Mouse (Mus musculus): ENCODE results near the gene Fam24a.

Fam24a gene

DNA sequence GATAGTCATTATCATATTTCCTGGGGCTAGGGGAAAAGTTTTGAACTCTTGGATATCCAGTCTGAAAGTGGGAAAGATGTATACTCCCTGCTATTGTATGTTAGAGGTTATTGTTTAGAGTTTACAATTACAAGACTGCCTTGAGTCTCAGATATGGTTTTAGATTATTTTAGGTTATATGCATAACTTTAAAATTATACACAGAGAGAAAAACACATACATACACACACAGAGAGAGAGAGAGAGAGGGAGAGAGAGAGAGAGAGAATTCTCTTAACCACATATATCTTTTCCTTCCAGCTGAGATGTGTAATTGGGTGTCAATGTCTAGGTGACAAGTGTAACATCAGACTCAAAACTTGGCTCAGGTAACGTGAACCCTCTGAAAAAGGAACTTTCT is at the start of gene Fam24a:
Fam24a (plus strand) TSS at position 301 of the 400 bp plus-strand sequence.
- no peak for DNase-seq (ENCODE audit: low spot score in 2 of 2)

DNA sequence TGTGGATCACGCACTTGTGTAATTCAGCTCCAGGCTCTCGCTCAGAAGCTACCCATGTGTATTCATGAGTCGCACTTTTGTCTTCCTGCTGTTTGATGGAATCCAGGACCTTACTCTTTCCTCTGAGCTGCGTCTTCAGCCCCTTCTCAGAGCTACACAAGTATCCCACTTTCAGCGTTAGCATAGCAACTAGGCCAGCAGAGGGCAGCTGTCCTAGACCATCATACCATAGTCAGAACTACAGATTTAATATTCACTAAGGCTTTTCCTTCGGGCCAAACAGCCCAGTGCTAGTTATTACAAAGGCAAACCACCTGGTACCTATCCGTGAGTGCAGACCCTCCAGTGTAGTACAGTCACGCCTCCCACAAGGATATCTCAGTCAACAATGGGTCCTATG is 36.5 kb upstream of the Fam24a start:
- no peak for DNase-seq (ENCODE audit: low spot score in 2 of 2)

DNA sequence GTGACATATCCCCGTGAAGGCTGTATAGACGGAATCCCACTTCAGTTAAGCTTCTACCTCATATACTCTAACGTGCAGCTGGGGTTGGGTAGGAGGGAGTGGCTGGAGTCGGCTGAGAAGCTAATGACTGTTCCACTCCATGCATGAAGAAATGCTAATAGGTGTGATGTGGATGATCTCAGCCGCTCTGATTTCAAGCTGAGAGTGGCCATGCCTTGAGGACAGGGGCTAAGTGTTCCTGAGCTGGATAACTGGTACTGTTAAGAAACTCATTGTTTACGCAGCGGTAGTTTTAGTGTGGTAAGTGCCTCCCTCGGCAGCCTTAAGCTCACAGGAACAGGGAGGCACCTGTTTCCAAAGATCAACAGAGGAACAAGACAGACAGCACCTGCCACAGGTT is 30.3 kb upstream of the Fam24a start:
- DNase-seq (ENCODE audit: low spot score in 2 of 2): no peak

DNA sequence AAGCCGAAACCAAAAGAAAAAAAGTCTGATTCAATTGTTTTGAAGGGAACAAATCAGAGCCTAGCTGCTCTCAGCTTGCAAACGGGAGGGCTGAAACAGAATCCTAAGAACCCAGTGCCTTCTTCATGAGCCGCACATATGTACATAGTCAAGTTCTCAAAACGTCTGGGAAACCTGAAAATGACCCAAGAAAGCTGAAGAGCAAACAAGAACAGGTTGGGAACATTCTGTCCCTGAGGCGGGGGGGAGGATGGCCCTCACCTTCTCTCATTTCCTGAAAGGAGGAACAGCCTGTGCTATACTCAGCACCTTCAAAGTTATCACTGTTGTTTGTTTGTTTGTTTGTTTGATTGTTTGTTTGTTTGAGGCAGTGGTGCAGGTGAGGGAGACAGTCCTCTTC is 26.9 kb upstream of the Fam24a start:
- DNase-seq (ENCODE audit: low spot score in 2 of 2): no peak

DNA sequence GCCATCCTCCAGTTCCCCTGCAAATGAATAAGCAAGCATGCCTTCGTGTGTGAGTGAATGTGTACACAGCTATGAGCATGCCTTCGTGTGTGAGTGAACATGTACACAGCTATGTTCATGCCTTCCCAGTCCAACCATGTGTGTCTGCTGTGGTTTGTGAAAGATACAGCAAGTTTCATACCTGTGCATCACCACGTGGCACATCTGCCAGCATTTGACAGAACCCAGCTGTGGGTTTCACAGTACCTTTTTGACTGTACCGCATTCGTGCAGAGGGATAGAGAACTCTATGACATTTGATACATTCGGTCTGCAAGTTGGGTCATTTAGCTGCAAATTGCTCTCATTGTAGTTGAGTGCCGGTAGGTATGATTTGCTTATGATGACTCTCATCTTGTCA is 19.2 kb upstream of the Fam24a start:
- DNase-seq (ENCODE audit: low spot score in 2 of 2): no peak

DNA sequence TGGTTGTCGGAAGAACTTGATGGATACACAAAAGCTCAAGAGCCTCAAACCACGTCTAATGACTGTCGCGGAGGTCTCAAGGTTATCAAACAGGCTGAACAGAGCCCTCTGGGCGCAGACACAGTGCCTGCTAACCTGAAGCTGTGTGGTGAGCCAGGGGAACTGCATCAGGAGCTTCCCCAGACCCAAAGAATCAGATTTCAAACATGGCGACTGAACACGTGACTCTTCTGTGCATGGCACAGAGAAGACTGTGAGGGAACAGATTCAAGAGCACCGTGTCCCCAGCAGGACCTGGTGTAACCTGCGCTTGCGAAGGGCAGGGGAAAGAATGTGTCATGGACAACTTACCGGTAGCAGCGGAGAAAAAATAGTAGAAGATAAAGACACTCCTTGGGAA is 16.1 kb upstream of the Fam24a start:
- no peak for DNase-seq (ENCODE audit: low spot score in 2 of 2)

DNA sequence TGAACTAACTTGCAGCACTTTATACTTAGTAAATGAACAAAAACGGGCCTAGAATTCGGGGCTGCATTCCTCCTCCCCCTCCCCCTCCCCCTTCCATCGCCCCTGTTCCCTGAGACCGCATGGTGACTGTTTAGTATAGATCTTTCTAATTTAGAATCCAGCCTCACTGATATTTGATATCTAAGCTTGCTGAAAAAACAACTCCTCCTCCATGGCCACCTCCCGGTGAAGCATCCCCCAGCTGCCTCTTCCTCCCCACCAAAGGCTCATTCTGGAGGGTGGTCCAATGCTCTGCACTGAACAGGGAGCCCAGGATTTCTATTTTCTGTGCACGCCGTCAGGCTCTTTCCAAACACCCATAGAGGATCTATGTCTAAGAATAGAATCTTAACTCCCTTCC is 15.3 kb upstream of the Fam24a start:
- no peak for DNase-seq (ENCODE audit: low spot score in 2 of 2)

DNA sequence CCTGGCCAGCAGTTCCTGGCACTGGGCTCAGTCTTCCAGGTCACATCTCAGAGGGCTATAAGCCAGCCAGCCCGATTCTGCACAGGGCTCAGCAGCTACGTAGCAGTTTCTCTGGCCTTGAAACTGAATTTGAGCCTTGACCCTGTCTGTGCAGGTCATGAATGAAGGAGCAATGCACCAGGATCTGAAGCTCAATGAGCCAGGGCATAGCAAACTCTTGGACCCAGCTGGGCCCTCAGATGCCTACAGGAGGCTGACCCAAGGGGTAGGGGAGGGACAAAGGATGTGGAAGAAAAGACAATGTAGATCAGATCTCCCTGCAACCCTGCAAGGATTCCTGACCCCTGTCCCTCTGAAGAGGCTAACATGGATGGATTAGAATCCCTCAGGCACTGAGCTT is 11.5 kb upstream of the Fam24a start, which contains the start of gene Cuzd1:
Cuzd1 (minus strand) TSS at position 101 of the 400 bp plus-strand sequence.
- no peak for DNase-seq (ENCODE audit: low spot score in 2 of 2)

DNA sequence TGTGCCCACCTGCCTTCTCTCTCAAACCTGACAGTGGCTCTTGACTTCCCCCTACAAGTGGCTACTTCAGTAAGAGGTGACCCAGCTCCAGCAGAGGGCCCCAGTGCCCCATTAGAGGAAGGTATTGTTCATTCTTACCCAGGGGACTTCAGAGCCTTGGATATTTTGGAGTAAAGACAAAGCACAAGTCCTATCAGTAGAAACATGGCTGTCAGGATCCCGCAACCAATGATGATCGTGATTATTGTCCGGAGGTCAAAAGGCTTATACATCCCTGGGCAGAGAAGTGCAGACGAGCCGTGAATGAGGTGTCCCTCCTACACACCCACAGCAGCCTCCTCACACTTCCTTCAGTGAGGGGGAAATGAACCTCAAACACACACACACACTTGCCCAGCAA is 6.6 kb upstream of the Fam24a start:
- no peak for DNase-seq (ENCODE audit: low spot score in 2 of 2)

DNA sequence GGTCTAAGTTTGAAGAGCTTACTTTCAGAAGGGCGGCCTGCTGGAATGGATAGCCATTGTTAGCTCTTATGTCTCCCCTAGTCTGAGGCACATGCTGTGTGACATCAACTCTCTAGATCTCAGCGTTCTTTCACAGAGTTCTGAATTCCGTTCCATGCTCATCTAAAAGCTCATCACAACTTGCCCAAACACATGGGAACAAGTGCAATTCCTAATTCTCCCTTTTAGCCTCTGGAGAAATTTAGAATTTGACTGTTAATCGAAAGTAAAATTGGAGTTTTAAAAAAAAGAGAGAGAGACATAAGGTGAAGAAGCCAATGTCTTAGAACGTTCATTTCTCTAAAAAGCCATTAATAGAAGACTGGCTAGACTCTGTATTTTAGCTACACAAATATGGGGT is 4.2 kb upstream of the Fam24a start, which contains the start of gene Fam24b:
Fam24b (minus strand) TSS at position 101 of the 400 bp plus-strand sequence.
- no peak for DNase-seq (ENCODE audit: low spot score in 2 of 2)

DNA sequence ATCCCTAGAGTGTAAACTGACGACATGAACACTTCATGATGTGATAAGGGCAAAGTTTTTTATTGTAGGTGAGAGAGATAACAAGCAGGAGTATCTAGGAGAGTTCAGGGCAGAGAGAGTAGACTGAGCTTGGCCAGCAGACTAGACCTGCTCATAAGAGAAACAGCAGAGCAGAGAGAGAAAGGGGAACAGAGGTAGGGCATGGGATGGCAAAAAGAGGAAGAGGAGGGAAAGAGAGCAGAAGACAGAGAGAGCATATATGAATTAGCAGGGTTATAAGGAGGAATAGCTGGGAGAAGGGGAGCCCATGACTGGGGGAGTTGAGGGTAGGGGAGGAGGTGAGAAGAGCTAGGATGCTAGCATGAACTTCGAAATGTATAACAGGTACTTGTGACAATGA is 2.0 kb upstream of the Fam24a start:
- no peak for DNase-seq (ENCODE audit: low spot score in 2 of 2)

DNA sequence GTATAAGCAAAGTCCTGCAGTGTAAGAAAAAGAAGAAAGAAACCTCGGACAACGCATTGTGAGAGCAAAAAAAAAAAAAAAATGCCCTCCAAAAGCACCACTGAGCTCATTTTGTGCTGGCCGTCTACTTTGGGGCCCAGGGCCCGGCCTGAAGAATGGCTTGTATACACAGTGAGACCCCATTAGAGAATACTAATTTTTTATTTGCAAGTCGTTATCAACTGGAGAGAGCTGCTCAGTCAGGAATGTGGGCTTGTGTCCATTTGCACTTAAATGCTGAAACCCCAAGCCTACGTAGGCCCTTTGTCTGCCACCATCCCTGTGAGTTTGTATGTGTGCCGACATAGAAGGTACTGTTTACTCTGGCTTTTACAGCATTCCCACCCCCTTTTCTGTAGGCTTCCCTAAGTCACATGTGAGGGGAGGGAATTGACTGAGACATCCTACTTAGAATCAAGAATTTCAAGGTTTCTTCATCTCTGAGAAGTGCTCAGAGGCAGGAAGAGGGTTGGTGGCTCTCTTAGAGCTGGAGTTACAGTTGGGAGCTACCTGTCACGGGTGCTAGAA is 3.9 kb downstream of the Fam24a start:
- DNase-seq (ENCODE audit: low spot score in 2 of 2): no peak

DNA sequence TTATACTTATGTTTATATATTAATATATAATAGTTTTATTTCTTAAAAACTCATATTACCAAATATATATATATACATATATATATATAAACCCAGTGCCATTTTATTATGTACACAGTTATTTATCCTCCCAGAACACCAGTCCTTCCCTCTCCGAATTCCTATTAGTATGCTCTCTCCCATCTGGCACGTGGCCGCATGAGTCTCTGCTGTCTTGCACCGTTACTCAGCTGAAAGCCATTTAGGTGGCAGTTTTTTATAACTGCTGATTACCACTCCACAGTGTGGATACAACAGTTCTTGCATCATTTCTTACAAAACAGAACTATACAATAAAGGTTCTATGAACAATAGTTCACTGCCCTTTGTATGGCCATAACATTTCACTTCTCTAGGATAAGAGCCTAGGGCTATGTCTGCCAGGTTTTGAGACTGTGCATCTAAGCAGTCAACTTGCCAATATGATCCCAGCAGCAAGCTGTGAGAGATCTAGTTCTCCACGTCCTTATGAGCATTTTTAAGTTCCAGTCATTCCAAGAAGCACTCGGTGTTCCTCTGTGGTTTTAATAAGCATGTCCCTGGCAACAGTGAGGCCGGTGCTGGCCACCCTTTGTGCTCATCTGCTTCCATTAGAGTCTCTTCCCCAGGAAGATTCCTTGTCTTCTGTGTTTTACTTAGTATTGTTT is 12.3 kb downstream of the Fam24a start:
- DNase-seq (ENCODE audit: low spot score in 2 of 2): no peak

DNA sequence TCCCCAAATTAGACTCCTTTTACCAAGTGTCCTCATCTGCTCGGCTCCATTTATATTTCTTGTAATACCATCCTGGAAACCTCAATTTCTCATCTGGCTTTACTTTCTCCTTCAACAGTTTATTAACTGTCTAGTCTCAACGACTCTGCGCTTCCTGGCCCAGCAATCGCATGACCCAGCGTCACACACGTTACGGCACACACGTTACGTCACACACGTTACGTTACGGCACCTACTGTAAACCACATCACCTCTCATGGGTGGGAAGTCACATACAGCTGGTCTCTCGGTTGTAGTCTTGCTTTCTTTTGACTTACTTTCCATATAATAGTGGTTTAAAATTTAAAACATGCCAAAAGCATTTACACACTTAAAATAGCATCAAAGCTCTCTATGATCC is 22.4 kb downstream of the Fam24a start:
- DNase-seq (ENCODE audit: low spot score in 2 of 2): no peak

DNA sequence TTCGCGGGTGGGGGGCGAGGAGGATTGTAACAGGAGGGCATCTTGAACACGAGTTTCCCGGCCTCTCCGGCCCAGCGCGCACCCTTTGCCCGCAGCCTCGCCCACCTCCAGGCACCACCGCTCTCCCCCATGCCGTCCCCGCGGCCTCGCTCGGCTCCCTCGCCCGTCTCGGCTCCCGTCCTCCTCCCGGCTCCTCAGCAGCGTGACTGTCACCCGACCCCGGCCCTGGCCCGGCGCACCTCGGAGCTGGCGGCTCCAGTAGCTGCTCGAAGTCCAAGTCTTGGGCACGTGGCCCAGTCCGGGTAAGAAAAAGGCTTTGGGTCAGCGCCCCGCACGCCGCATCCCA is 28.6 kb downstream of the Fam24a start:
- no peak for DNase-seq (ENCODE audit: low spot score in 2 of 2)

DNA sequence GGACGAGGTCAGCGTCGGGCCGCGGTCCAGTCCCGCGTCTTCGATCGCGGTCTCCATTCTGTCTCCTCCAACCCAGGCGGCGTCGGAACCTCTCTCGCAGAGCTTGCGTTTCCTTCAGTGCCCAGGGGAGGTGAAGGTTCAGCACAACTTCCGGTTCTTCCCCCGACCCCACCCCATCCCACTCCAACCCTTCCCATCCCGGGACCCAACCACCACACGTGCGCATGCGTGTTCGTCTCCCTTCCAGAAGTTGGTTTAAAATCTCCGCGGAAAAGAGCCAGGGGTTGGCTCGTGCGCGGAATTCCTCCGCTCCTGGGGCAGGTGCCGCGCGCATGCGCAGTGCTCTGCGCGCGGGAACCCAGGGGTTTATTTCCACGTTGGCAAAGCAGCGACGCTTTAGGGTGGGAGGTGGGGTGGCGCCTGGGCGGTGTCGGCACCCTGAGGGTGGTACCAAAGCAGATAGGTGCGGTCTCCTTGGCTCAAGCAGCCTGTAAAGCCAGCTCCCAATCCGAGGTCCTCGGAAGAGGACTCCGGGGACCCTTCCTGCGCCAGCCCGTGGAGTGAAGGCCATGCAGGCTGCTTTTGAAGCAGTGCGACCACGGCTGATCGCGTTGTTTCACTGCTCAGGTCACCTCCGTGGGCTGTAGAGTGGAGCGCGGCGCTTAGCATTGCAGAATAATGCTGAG is 29.1 kb downstream of the Fam24a start, which contains the start of gene 2310057M21Rik:
2310057M21Rik (minus strand) TSS at position 145 of the 686 bp plus-strand sequence.
- DNase-seq (ENCODE audit: low spot score in 2 of 2): peak; percentile 93 to 94

DNA sequence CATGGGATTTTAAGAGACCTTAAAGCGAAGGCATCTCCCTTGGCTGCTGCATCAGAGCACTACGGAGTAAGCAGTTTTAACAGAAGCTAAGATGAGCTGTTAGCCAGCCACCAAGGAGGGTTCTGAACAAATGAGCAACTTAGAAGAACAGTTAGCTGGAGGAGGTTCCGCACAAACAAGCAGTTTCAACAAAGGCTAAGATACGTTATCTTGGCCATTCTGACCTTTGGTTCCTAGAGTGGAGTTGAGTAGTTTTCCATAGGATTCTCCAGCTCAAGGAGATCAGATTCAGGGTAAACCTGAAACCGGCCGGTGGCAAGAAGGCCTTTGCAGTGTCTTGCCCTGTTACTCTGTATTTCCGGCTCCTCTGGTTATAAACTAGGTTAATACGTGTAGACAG is 30.5 kb downstream of the Fam24a start:
- no peak for DNase-seq (ENCODE audit: low spot score in 2 of 2)

DNA sequence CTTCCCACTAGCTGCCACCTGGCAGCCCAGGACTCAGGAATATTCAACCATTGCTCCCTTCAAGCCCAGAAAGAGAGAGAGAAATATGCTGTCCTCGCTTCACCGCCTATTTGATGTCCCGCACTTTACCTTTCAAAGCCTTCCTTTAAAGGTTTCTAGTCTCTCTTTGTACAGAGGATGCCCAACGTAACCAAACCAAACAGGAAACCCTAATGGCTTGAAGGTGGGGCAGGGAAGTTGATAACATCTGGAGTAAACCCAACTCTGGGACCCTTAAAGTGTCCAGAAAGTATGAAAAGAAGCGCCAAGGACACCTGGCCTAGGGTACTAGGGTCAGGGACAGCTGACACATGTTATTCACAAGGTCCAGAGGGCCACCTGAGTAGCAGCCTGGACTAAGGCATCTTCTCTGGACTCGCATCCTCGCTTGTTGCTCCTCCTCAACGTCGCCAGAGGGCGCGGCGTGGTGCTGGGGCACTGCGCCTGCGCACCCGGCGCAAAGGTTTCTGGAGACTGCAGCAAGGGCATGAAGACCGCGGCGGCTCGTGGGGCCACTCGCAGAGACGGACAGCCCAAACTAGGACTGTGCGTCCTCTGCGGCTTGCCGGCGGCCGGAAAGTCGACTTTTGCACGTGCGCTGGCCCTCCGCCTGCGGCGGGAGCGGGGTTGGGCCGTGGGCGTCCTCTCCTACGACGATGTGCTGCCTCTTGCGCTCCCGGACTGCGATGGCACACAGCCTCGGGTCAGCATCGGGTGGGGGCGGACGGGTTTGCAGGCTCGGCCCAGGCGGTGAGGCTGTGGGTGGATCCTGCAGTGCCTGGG is 37.2 kb downstream of the Fam24a start, which contains the start of gene Pstk:
Pstk (plus strand) TSS at position 494 of the 822 bp plus-strand sequence.
- DNase-seq (ENCODE audit: low spot score in 2 of 2): peak; percentile 92

DNA sequence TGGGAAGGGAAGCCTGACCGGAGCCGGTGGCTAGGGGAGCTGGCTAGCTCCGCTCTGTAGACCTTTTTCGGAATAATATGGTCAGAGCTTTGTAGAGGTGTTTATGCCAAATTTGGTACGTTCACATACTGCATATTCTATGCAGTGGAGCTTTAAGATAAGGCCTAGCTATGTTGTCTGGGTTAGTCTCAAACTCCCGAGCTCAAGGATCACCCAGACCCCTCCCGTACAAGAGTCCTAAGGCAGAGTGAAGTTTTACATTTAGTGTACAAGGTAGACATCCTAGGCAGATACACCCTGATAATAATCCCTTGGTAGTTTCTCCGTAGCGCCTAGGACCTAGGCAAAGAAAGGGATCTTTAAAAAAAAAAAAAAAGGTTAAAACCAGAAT is 37.8 kb downstream of the Fam24a start:
- DNase-seq (ENCODE audit: low spot score in 2 of 2): no peak

DNA sequence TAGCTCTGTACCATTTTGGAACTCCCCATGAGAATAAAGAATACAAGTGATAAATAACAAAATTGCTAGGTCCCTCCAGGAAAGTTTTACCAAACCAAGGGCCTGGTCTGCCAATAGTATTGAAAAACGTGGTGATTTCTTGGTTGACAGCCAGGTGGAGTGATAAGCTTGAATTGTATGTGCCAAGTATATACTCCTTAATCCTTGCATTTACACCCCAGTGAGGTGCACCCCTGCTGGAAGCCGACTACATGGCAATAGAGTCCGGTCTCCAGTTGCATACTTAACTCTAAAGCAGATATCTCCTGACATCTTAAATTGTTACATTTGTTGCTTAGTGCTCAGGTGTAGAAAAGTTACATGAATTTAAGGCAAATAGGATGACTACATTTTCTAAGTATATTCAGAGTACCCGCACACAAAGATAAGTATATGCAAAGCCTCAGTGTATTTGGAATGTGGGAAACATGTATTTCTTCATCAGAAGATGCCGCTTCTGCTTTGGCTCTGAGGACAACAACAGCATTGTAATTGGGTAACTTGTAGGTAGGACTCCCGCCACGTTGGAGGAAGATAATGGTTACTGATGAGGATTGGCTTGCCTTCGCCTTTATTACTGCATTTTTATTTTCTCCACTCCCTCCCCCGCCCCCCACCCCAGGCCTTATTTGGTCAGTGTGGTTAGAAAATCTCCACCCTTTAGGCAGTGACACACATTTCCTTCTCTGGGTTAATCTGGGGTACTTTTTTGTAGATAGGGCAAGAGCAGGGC is 38.4 kb downstream of the Fam24a start:
- DNase-seq (ENCODE audit: low spot score in 2 of 2): no peak
